Mouse (Mus musculus): ENCODE data around the gene Fancb. TPM values are rescaled to one million over a fixed set of nuclear protein-coding genes. Genes with fewer than 3 reads are reported as not detected.

Gene Fancb
- polyA plus RNA-seq (2015; fragmentation: Nextera tagmentation; extraction: Ambion mirVana): 10.8 and 11.4 TPM in 2 replicates

DNA sequence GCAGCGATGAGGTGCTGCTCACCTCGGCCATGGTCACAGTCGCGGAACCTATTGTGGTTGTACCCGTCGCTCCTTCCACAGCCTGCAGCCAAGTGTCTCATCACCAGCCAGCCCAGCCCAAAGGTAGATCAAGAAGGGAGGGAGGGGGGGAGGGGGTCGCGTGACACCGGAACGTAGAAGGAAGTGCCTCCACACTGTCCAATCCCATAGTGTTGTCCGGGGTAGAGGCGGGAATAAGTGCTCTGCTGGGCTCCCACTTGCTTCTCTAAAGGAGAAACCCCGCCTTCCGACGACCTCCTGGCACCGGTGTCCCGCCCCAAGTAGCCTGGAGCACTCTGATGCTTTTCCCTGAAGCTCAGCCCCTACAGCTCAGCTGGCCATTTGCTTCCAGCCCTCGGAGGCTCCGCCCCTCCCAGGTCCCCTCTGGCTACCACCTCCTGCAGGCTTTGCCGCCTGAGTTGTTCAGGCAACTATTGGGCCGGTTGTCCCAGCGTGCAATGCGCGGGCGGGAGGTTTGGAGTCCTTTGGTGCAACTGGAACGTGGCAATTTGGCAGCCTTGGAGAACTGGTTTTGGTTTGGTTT, at the start of gene Fancb, which contains the start of gene Mospd2:
Fancb (plus strand) TSS at position 400 of the 583 bp plus-strand sequence.
Mospd2 (minus strand) TSS at position 183 of the 583 bp plus-strand sequence.
- ATAC-seq (ENCODE audit: low read depth): peak; percentile 99
- Histone ChIP-seq H3K36me3 (ENCODE audit: control insufficient read depth, insufficient read depth, low read length) (0 out of 2 replicates have a peak, but pooled peaks cover 3% of the 10 kb centered on the region), H3K27ac (ENCODE audit: low read length) (peak within 1 kb of the TSS; percentile 48), H3K4me2 (ENCODE audit: low read depth, low read length) (peak within 1 kb of the TSS; percentile 64), H3K9ac (ENCODE audit: low read length) (peak within 1 kb of the TSS; percentile 69), H3K27me3 (ENCODE audit: control insufficient read depth, insufficient read depth, low read depth, low read length) (no peaks in the 10 kb centered on the region; the same call in 1 of the 2 replicates), H3K9me3 (ENCODE audit: control insufficient read depth, low read length) (no peaks in the 10 kb centered on the region), H3K4me1 (replicated peaks; ENCODE audit: control insufficient read depth, insufficient read depth, low read length) (peaks cover 2% of the 10 kb centered on the region; the same call in 1 of the 2 replicates), H3K4me3 (ENCODE audit: low read length) (peak within 1 kb of the TSS; percentile 60)
- 9% methylated on average over 25 of the region's 26 CpGs for WGBS

DNA sequence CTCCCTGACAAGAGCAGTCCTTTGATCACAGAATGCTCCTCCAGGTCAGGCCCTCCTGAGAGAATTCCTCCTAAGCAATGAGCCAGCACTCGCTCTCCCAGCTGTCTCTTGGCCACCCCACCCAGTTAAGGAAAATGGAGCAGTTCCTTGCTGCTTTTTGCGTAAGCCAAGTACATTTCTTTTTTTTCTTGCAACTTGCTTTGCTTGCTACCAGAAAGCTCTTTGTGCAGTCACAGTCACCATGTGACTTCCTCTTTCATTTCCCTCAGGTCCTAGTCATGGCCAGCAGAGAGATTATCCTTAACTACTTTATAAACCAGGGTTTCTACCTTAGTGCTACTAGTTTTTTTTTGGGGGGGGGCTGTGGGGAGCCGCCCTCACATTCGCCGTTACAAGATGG, 38.9 kb upstream of the Fancb start:
- ATAC-seq (ENCODE audit: low read depth): no peak
- WGBS: 95% methylated on average over 5 of the region's 5 CpGs
- H3K4me3 ChIP-seq (ENCODE audit: low read length): no peak overlapping the region
- no peaks in the 10 kb centered on the region for H3K4me1 ChIP-seq (replicated peaks; ENCODE audit: control insufficient read depth, insufficient read depth, low read length)
- no peak overlapping the region for H3K4me2 ChIP-seq (ENCODE audit: low read depth, low read length)
- no peaks in the 10 kb centered on the region for H3K9me3 ChIP-seq (ENCODE audit: control insufficient read depth, low read length)
- no peak overlapping the region for H3K9ac ChIP-seq (ENCODE audit: low read length)
- peaks cover 8% of the 10 kb centered on the region for H3K36me3 ChIP-seq (ENCODE audit: control insufficient read depth, insufficient read depth, low read length)
- H3K27me3 ChIP-seq (ENCODE audit: control insufficient read depth, insufficient read depth, low read depth, low read length): no peaks in the 10 kb centered on the region
- H3K27ac ChIP-seq (ENCODE audit: low read length): no peak overlapping the region

DNA sequence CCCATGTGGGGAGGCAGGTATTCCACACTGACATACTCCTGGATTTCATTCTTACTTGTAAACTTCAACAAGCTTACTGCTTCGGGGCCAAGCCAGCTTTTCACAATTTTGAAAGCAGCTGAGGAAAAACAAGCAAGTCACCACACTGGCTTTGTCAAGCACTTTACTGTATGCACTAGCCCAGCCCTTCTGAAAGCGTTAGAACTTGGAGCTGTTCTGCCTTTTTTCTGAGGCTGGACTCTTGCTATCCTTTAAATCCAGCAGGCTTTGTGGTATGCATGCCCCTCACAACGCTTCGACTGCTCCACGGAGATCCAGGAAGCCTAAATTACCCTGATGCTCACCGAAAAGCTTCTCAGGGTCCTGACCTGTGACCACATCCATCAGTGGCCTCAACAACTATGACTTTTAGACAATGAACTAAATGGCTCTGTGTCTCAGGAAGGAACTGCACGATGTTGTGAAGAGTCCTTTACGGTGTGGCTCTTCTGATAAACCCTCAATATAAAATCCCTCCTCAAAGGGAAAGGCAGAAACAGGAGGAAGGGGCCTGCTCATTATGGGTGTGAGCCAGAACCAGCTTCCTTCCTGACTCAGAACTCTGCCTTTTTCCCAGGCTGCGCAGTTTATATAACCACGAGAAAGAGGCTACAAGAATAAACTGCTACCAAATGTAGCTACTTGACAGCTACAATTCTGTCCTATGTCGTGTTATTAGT, 28.4 kb upstream of the Fancb start:
- no peaks in the 10 kb centered on the region for H3K4me1 ChIP-seq (replicated peaks; ENCODE audit: control insufficient read depth, insufficient read depth, low read length)
- H3K27me3 ChIP-seq (ENCODE audit: control insufficient read depth, insufficient read depth, low read depth, low read length): no peaks in the 10 kb centered on the region
- H3K36me3 ChIP-seq (ENCODE audit: control insufficient read depth, insufficient read depth, low read length): peaks cover 4% of the 10 kb centered on the region; the same call in 1 of the 2 replicates
- H3K4me3 ChIP-seq (ENCODE audit: low read length): no peak overlapping the region
- no peaks in the 10 kb centered on the region for H3K9me3 ChIP-seq (ENCODE audit: control insufficient read depth, low read length)
- peak; percentile 51 for ATAC-seq (ENCODE audit: low read depth)
- H3K4me2 ChIP-seq (ENCODE audit: low read depth, low read length): no peak overlapping the region
- H3K27ac ChIP-seq (ENCODE audit: low read length): no peak overlapping the region
- WGBS: 61% methylated on average over 11 of the region's 11 CpGs
- H3K9ac ChIP-seq (ENCODE audit: low read length): no peak overlapping the region

DNA sequence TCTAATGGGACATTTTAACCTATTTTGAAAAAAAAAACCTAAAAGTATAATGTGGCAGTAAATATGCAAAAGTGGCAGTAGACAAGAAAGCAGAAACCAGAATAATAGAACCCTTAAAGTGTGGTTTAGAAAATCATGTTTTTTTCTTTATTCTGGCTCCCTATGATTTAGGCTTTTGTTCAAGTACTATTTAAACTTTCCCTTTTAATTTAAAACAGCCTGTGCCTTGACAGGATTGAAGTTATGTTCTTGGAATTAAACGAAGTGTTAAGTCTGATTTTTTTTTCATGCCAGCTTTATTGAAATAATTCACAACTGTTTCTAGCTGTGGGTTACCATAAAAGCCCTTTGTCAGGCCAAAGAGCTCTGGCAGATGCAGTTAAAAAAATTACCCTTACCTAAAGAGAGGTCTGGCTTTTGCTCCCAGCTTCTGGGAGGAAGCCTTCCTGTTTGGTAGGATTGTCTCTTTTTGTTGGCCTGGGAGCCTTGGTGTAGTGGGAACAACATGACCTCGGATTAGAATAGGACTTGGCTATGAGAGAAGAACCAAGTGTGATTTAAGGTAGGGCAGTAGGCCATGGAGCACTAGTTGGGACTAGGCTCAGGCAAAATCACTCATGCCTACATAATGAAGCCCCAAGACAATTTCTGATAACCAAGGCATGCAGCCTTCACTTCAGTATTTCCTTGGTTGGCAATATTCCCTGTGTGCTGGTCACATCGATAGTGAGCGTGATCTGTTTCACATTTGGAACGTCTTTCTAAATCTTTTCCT, 27.6 kb upstream of the Fancb start:
- Histone ChIP-seq H3K4me2 (ENCODE audit: low read depth, low read length) (no peak overlapping the region), H3K9me3 (ENCODE audit: control insufficient read depth, low read length) (no peaks in the 10 kb centered on the region), H3K27ac (ENCODE audit: low read length) (no peak overlapping the region), H3K36me3 (ENCODE audit: control insufficient read depth, insufficient read depth, low read length) (peaks cover 4% of the 10 kb centered on the region; the same call in 1 of the 2 replicates), H3K9ac (ENCODE audit: low read length) (no peak overlapping the region), H3K4me3 (ENCODE audit: low read length) (no peak overlapping the region), H3K4me1 (replicated peaks; ENCODE audit: control insufficient read depth, insufficient read depth, low read length) (no peaks in the 10 kb centered on the region), H3K27me3 (ENCODE audit: control insufficient read depth, insufficient read depth, low read depth, low read length) (no peaks in the 10 kb centered on the region)
- 70% methylated on average over 5 of the region's 5 CpGs for WGBS
- ATAC-seq (ENCODE audit: low read depth): no peak

DNA sequence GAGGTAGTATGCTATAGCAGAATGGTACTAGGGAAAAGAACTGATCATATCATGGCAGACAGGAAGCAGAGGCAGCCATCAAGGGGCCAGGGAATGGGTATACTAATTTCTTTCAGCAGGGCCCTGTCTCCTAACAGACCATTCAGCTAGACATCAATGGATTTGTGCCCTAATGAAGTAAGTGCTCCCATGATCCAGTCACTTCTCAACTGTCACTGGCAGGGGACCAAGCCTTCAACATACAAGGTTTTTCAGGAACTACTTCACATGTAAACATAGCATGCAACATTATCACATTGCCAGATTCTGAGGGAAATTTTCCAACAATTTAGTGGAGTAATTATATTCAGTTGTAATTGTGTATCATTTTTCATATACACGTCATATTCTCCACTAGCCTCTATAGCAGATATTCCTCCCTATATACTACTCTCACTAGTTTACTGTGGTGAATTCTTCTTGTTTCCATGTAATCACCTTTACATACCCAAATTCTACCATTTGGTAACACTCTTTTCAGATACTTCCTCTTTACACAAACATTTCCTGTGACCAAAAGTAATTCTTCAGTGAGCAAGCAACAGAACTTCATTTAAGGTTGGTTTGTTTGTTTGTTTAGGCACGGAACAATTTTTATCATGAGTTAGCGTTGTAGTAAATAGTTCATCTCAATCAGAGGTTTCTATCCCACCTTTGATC, 14.5 kb upstream of the Fancb start:
- no peaks in the 10 kb centered on the region for H3K9me3 ChIP-seq (ENCODE audit: control insufficient read depth, low read length)
- no peaks in the 10 kb centered on the region for H3K36me3 ChIP-seq (ENCODE audit: control insufficient read depth, insufficient read depth, low read length)
- WGBS: 53% methylated on average over 3 of the region's 3 CpGs
- no peaks in the 10 kb centered on the region for H3K4me1 ChIP-seq (replicated peaks; ENCODE audit: control insufficient read depth, insufficient read depth, low read length)
- ATAC-seq (ENCODE audit: low read depth): peak; percentile 78
- H3K4me3 ChIP-seq (ENCODE audit: low read length): no peak overlapping the region
- no peak overlapping the region for H3K9ac ChIP-seq (ENCODE audit: low read length)
- H3K4me2 ChIP-seq (ENCODE audit: low read depth, low read length): no peak overlapping the region
- no peak overlapping the region for H3K27ac ChIP-seq (ENCODE audit: low read length)
- no peaks in the 10 kb centered on the region for H3K27me3 ChIP-seq (ENCODE audit: control insufficient read depth, insufficient read depth, low read depth, low read length)

DNA sequence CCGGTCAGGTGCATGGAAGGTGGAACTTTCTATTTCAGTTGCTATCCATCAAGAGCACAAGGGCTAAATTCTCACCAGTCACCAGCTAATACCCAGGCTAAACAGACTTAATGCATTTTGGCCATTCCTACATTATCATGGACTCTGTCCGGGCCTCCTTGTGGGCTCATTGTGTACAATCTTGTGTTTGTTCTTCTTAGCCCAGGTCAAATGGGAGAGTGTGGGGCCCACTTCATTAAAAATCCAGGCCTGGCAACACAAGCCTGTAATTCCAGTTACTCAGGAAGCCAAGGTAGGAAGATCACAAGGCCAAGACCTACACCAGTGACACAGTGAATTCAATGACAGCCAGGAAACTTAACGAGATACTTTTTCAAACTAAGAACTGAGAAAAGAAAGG, 9.2 kb upstream of the Fancb start:
- no peaks in the 10 kb centered on the region for H3K27me3 ChIP-seq (ENCODE audit: control insufficient read depth, insufficient read depth, low read depth, low read length)
- no peak overlapping the region for H3K4me3 ChIP-seq (ENCODE audit: low read length)
- no peak for ATAC-seq (ENCODE audit: low read depth)
- no peak overlapping the region for H3K9ac ChIP-seq (ENCODE audit: low read length)
- no peak overlapping the region for H3K4me2 ChIP-seq (ENCODE audit: low read depth, low read length)
- no peaks in the 10 kb centered on the region for H3K4me1 ChIP-seq (replicated peaks; ENCODE audit: control insufficient read depth, insufficient read depth, low read length)
- no peaks in the 10 kb centered on the region for H3K36me3 ChIP-seq (ENCODE audit: control insufficient read depth, insufficient read depth, low read length)
- 64% methylated on average over 3 of the region's 3 CpGs for WGBS
- H3K27ac ChIP-seq (ENCODE audit: low read length): no peak overlapping the region
- H3K9me3 ChIP-seq (ENCODE audit: control insufficient read depth, low read length): no peaks in the 10 kb centered on the region

DNA sequence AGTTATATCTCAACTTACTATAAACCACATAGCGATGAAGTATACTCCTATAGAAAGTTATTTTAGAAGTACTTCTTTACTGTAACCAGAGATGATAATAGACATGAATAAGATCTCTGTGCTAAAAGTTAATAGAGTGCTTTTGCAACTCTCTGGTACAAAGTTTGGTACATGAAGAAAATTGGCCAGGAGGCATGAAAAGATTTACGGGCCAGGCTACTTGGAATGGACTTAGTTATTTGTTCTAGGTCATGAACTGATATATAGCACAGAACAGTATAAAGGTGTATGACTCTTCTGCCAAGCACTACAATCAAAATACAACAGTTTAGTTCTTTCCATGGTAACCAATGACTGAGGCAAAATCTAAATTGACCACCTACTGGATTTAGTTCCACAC, 1.5 kb upstream of the Fancb start:
- H3K9me3 ChIP-seq (ENCODE audit: control insufficient read depth, low read length): no peaks in the 10 kb centered on the region
- no peak overlapping the region for H3K9ac ChIP-seq (ENCODE audit: low read length)
- peak overlapping the region; percentile 57 for H3K4me2 ChIP-seq (ENCODE audit: low read depth, low read length)
- no peak overlapping the region for H3K27ac ChIP-seq (ENCODE audit: low read length)
- 84% methylated on average over 2 of the region's 2 CpGs for WGBS
- no peak for ATAC-seq (ENCODE audit: low read depth)
- no peak overlapping the region for H3K4me3 ChIP-seq (ENCODE audit: low read length)
- H3K36me3 ChIP-seq (ENCODE audit: control insufficient read depth, insufficient read depth, low read length): 0 out of 2 replicates have a peak, but pooled peaks cover 3% of the 10 kb centered on the region
- no peaks in the 10 kb centered on the region; the same call in 1 of the 2 replicates for H3K27me3 ChIP-seq (ENCODE audit: control insufficient read depth, insufficient read depth, low read depth, low read length)
- peaks cover 2% of the 10 kb centered on the region; the same call in 1 of the 2 replicates for H3K4me1 ChIP-seq (replicated peaks; ENCODE audit: control insufficient read depth, insufficient read depth, low read length)

DNA sequence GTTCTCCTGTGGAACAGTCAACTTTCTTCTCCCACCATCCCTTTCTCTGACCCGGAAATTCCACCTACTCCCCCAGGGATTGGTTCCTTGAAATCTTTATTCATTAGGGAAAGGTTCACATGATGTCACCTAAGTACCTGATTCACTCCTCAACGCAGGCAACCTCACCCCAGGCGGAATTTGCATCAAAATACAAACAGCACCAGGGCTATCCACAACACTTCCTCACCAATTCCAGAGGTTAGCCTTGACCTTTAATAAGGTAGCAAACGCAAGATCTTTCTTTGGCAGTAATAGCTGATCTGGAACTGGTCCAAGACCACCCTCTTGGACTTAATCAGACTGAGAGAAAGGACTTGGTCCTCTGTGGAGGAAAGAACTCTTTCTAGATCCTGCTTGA, 22.7 kb downstream of the Fancb start:
- H3K4me3 ChIP-seq (ENCODE audit: low read length): no peak overlapping the region
- no peak for ATAC-seq (ENCODE audit: low read depth)
- 29% methylated on average over 4 of the region's 4 CpGs for WGBS
- H3K27ac ChIP-seq (ENCODE audit: low read length): no peak overlapping the region
- H3K27me3 ChIP-seq (ENCODE audit: control insufficient read depth, insufficient read depth, low read depth, low read length): no peaks in the 10 kb centered on the region
- H3K36me3 ChIP-seq (ENCODE audit: control insufficient read depth, insufficient read depth, low read length): no peaks in the 10 kb centered on the region
- no peak overlapping the region for H3K9ac ChIP-seq (ENCODE audit: low read length)
- H3K4me1 ChIP-seq (replicated peaks; ENCODE audit: control insufficient read depth, insufficient read depth, low read length): no peaks in the 10 kb centered on the region
- no peaks in the 10 kb centered on the region for H3K9me3 ChIP-seq (ENCODE audit: control insufficient read depth, low read length)
- no peak overlapping the region for H3K4me2 ChIP-seq (ENCODE audit: low read depth, low read length)
